Mouse (Mus musculus): ENCODE measurements at regions not wholly inside any gene's neighbourhood (a gene's known extent, or its start where the extent isn't known, plus 50 kb on each side); places are given as distances from the start of the nearest gene placed in this dataset.
A peak's percentile ranks its signal among the peaks of the same experiment; 100 is the strongest.

- H3K36me3 ChIP-seq (replicated peaks): no peaks in the 10 kb centered on the region
- no peak for ATAC-seq (replicated peaks)
- 91% methylated on average over 5 of the region's 5 CpGs for WGBS
- no peak overlapping the region for H3K4me3 ChIP-seq
- H3K9me3 ChIP-seq: no peaks in the 10 kb centered on the region
- H3K4me1 ChIP-seq: peaks cover 10% of the 10 kb centered on the region
- H3K4me2 ChIP-seq: no peak overlapping the region
- no peaks in the 10 kb centered on the region for H3K27me3 ChIP-seq (replicated peaks)
- no peak overlapping the region for H3K27ac ChIP-seq
- no peak overlapping the region for H3K9ac ChIP-seq
These were observed 232.9 kb downstream of the Csl start for GRCm38 (mm10) chr10:99526561-99526960.

- Histone ChIP-seq H3K9me3 (no peaks in the 10 kb centered on the region), H3K4me2 (no peak overlapping the region), H3K36me3 (replicated peaks) (no peaks in the 10 kb centered on the region), H3K4me1 (peaks cover 14% of the 10 kb centered on the region; the same call in 1 of the 2 replicates), H3K9ac (no peak overlapping the region), H3K27me3 (replicated peaks) (no peaks in the 10 kb centered on the region), H3K4me3 (no peak overlapping the region), H3K27ac (no peak overlapping the region)
- ATAC-seq (replicated peaks): no peak
These were observed 228.4 kb downstream of the Csl start for GRCm38 (mm10) chr10:99531104-99531503.

- Histone ChIP-seq H3K4me3 (no peak overlapping the region), H3K4me2 (no peak overlapping the region), H3K27ac (no peak overlapping the region), H3K9ac (no peak overlapping the region), H3K27me3 (replicated peaks) (no peaks in the 10 kb centered on the region), H3K36me3 (replicated peaks) (no peaks in the 10 kb centered on the region), H3K9me3 (no peaks in the 10 kb centered on the region), H3K4me1 (peaks cover 14% of the 10 kb centered on the region; the same call in 1 of the 2 replicates)
- ATAC-seq (replicated peaks): no peak
These were observed 227.9 kb downstream of the Csl start for GRCm38 (mm10) chr10:99531556-99531955.

GRCm38 (mm10) chr10:99531992-99532391 is 227.5 kb downstream of the Csl start:
- ATAC-seq (replicated peaks): no peak
- H3K27ac ChIP-seq: no peak overlapping the region

GRCm38 (mm10) chr10:99532697-99533119 is 226.8 kb downstream of the Csl start:
- Histone ChIP-seq H3K9me3 (no peaks in the 10 kb centered on the region), H3K9ac (no peak overlapping the region), H3K27me3 (replicated peaks) (no peaks in the 10 kb centered on the region), H3K36me3 (replicated peaks) (no peaks in the 10 kb centered on the region), H3K4me2 (no peak overlapping the region), H3K4me1 (peaks cover 14% of the 10 kb centered on the region; the same call in 1 of the 2 replicates), H3K27ac (no peak overlapping the region), H3K4me3 (no peak overlapping the region)
- WGBS: 43% methylated on average over 3 of the region's 3 CpGs
- ATAC-seq (replicated peaks): peak; percentile 37; the same call in 1 of the 2 replicates

More at GRCm38 (mm10) chr10:99531992-99532391, 227.5 kb downstream of the Csl start:
- no peak overlapping the region for H3K4me3 ChIP-seq
- H3K27me3 ChIP-seq (replicated peaks): no peaks in the 10 kb centered on the region
- peaks cover 14% of the 10 kb centered on the region; the same call in 1 of the 2 replicates for H3K4me1 ChIP-seq
- 41% methylated on average over 7 of the region's 7 CpGs for WGBS
- H3K9me3 ChIP-seq: no peaks in the 10 kb centered on the region
- H3K36me3 ChIP-seq (replicated peaks): no peaks in the 10 kb centered on the region
- H3K9ac ChIP-seq: no peak overlapping the region
- H3K4me2 ChIP-seq: no peak overlapping the region

- Histone ChIP-seq H3K9me3 (no peaks in the 10 kb centered on the region), H3K4me1 (peaks cover 14% of the 10 kb centered on the region; the same call in 1 of the 2 replicates), H3K9ac (no peak overlapping the region), H3K27me3 (replicated peaks) (no peaks in the 10 kb centered on the region), H3K4me3 (no peak overlapping the region), H3K27ac (no peak overlapping the region), H3K36me3 (replicated peaks) (no peaks in the 10 kb centered on the region), H3K4me2 (no peak overlapping the region)
- ATAC-seq (replicated peaks): no peak
- WGBS: 86% methylated on average over 4 of the region's 4 CpGs
These were observed 226.0 kb downstream of the Csl start for GRCm38 (mm10) chr10:99533468-99533867.

GRCm38 (mm10) chr10:99534237-99534636 is 225.2 kb downstream of the Csl start:
- no peak for ATAC-seq (replicated peaks)
- WGBS: 76% methylated on average over 7 of the region's 7 CpGs
- H3K4me2 ChIP-seq: no peak overlapping the region

GRCm38 (mm10) chr10:99538639-99539038 is 220.8 kb downstream of the Csl start:
- no peaks in the 10 kb centered on the region for H3K4me1 ChIP-seq
- no peaks in the 10 kb centered on the region for H3K27me3 ChIP-seq (replicated peaks)
- no peak for ATAC-seq (replicated peaks)
- no peaks in the 10 kb centered on the region for H3K9me3 ChIP-seq
- H3K4me3 ChIP-seq: no peak overlapping the region
- H3K36me3 ChIP-seq (replicated peaks): no peaks in the 10 kb centered on the region
- WGBS: 51% methylated on average over 5 of the region's 5 CpGs
- no peak overlapping the region for H3K9ac ChIP-seq
- H3K4me2 ChIP-seq: no peak overlapping the region
- no peak overlapping the region for H3K27ac ChIP-seq

More at GRCm38 (mm10) chr10:99534237-99534636, 225.2 kb downstream of the Csl start:
- no peaks in the 10 kb centered on the region for H3K36me3 ChIP-seq (replicated peaks)
- H3K4me1 ChIP-seq: peaks cover 14% of the 10 kb centered on the region; the same call in 1 of the 2 replicates
- no peaks in the 10 kb centered on the region for H3K9me3 ChIP-seq
- no peak overlapping the region for H3K9ac ChIP-seq
- no peaks in the 10 kb centered on the region for H3K27me3 ChIP-seq (replicated peaks)
- no peak overlapping the region for H3K27ac ChIP-seq
- H3K4me3 ChIP-seq: no peak overlapping the region

- Histone ChIP-seq H3K27ac (no peak overlapping the region), H3K9me3 (no peaks in the 10 kb centered on the region), H3K36me3 (replicated peaks) (no peaks in the 10 kb centered on the region), H3K27me3 (replicated peaks) (no peaks in the 10 kb centered on the region), H3K9ac (no peak overlapping the region), H3K4me3 (no peak overlapping the region), H3K4me2 (no peak overlapping the region), H3K4me1 (no peaks in the 10 kb centered on the region)
- no peak for ATAC-seq (replicated peaks)
- WGBS: 82% methylated on average over 4 of the region's 4 CpGs
These were observed 207.1 kb downstream of the Csl start for GRCm38 (mm10) chr10:99552373-99552772.

- Histone ChIP-seq H3K27ac (no peak overlapping the region), H3K9me3 (no peaks in the 10 kb centered on the region), H3K4me1 (no peaks in the 10 kb centered on the region), H3K36me3 (replicated peaks) (no peaks in the 10 kb centered on the region), H3K4me3 (no peak overlapping the region), H3K4me2 (no peak overlapping the region), H3K27me3 (replicated peaks) (no peaks in the 10 kb centered on the region), H3K9ac (no peak overlapping the region)
- no peak for ATAC-seq (replicated peaks)
- WGBS: 81% methylated on average over 12 of the region's 12 CpGs
These were observed 206.5 kb downstream of the Csl start for GRCm38 (mm10) chr10:99552836-99553540.

GRCm38 (mm10) chr10:99555021-99555420 is 204.4 kb downstream of the Csl start:
- no peak for ATAC-seq (replicated peaks)
- Histone ChIP-seq H3K9me3 (no peaks in the 10 kb centered on the region), H3K4me3 (no peak overlapping the region), H3K27me3 (replicated peaks) (no peaks in the 10 kb centered on the region), H3K27ac (no peak overlapping the region), H3K36me3 (replicated peaks) (no peaks in the 10 kb centered on the region), H3K4me1 (no peaks in the 10 kb centered on the region), H3K4me2 (no peak overlapping the region), H3K9ac (no peak overlapping the region)
- 94% methylated on average over 2 of the region's 2 CpGs for WGBS

GRCm38 (mm10) chr10:99555658-99556352 is 203.7 kb downstream of the Csl start:
- Histone ChIP-seq H3K9me3 (no peaks in the 10 kb centered on the region), H3K27me3 (replicated peaks) (no peaks in the 10 kb centered on the region), H3K9ac (no peak overlapping the region), H3K36me3 (replicated peaks) (no peaks in the 10 kb centered on the region), H3K4me2 (no peak overlapping the region), H3K4me1 (no peaks in the 10 kb centered on the region), H3K27ac (no peak overlapping the region), H3K4me3 (no peak overlapping the region)
- ATAC-seq (replicated peaks): no peak
- WGBS: 75% methylated on average over 12 of the region's 12 CpGs
